Mouse (Mus musculus): ENCODE results near the gene Tenm4. TPM values are rescaled to one million over a fixed set of nuclear protein-coding genes. Genes with fewer than 3 reads are reported as not detected.
A peak's percentile ranks its signal among the peaks of the same experiment; 100 is the strongest.

The Tenm4 gene
- polyA plus RNA-seq, 1 experiment from 2014 or later = 9.2 TPM

DNA sequence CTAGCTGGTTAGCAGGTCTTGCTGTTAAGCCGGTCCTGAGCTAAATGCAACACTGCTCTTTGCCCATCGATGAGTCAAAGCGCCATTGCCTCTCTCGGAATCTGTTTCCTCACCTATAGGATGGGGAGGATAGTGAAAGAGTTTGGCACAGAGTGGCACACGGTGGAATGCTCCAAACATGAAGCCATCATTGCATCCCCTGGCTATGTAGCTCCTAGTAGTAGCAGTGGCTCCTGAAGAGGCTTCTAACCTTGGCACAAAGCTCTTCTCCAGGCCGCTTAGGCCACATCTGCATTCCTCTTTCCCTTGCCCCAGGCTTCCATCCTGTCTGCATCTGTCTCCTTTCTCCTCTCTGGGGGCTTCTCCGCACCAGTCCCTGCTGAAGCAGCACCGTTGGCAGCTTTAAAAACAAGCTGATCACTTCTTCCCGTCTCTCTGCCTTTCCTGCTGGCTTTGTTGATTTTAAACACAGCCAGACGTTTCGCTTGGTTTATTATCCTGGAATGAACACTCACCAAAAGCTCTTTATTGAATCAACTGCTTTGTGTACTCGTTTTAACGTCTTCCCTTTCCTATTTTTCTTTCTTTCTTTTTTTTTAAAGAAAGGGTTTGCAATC, 626.8 kb downstream of the Tenm4 start:
- Histone ChIP-seq H3K4me1 (ENCODE audit: control insufficient read depth in 2 of 2, insufficient read depth in 2 of 2, low read length in 2 of 2) (peaks cover 13 to 15% of the 10 kb centered on the region in 2 experiments; a peak in 2 of 4 replicates), H3K4me3 (ENCODE audit: control insufficient read depth in 1 of 2, insufficient read depth in 1 of 2, low read depth in 1 of 2, low read length in 2 of 2) (no peak overlapping the region), H3K36me3 (ENCODE audit: control insufficient read depth, insufficient read depth, low read length) (no peaks in the 10 kb centered on the region), H3K27ac (replicated peaks in 1 of 2; ENCODE audit: control insufficient read depth in 1 of 2, insufficient read depth in 1 of 2, low read depth in 2 of 2, low read length in 2 of 2) (0 out of 4 replicates have a peak overlapping the region, but pooled peaks of 1 of the 2 experiments have one; percentile 5), H3K4me2 (ENCODE audit: low read length) (no peak overlapping the region), H3K9ac (ENCODE audit: low read length) (no peak overlapping the region), H3K27me3 (ENCODE audit: control insufficient read depth, insufficient read depth, low read length) (no peaks in the 10 kb centered on the region), H3K9me3 (ENCODE audit: control insufficient read depth, low read length) (no peaks in the 10 kb centered on the region)
- WGBS = 60% methylated on average over 13 of the region's 13 CpGs
- ATAC-seq (ENCODE audit: insufficient number of reproducible peaks, insufficient read depth, low FRiP score, low read depth) = no peak

DNA sequence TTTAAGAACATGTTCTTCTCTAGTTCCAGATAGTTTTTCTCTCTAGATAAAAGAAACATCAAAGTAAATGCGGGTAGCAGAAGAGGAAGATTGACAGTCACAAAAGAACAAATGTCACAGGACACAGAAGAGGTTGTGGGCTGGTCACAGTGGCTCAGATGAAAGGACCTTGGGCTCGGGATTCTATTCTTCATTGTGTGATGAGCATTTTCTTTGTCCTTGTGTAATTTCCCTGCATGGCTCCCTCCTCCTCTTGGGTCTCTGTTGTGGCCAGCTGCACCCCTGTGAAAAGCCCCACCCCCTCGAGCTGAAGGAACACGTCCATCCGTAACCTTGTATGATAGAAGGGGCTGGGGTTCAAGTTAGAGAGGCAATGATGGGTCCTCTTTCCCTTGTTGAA, 628.8 kb downstream of the Tenm4 start:
- H3K4me2 ChIP-seq (ENCODE audit: low read length) = no peak overlapping the region
- H3K9me3 ChIP-seq (ENCODE audit: control insufficient read depth, low read length) = no peaks in the 10 kb centered on the region
- H3K36me3 ChIP-seq (ENCODE audit: control insufficient read depth, insufficient read depth, low read length) = no peaks in the 10 kb centered on the region
- H3K27me3 ChIP-seq (ENCODE audit: control insufficient read depth, insufficient read depth, low read length) = no peaks in the 10 kb centered on the region
- H3K9ac ChIP-seq (ENCODE audit: low read length) = no peak overlapping the region
- WGBS = 70% methylated on average over 5 of the region's 5 CpGs
- no peak overlapping the region for H3K27ac ChIP-seq (replicated peaks in 1 of 2; ENCODE audit: control insufficient read depth in 1 of 2, insufficient read depth in 1 of 2, low read depth in 2 of 2, low read length in 2 of 2)
- H3K4me3 ChIP-seq (ENCODE audit: control insufficient read depth in 1 of 2, insufficient read depth in 1 of 2, low read depth in 1 of 2, low read length in 2 of 2) = no peak overlapping the region
- ATAC-seq (ENCODE audit: insufficient number of reproducible peaks, insufficient read depth, low FRiP score, low read depth) = no peak
- peaks cover 13 to 15% of the 10 kb centered on the region in 2 experiments; a peak in 2 of 4 replicates for H3K4me1 ChIP-seq (ENCODE audit: control insufficient read depth in 2 of 2, insufficient read depth in 2 of 2, low read length in 2 of 2)

DNA sequence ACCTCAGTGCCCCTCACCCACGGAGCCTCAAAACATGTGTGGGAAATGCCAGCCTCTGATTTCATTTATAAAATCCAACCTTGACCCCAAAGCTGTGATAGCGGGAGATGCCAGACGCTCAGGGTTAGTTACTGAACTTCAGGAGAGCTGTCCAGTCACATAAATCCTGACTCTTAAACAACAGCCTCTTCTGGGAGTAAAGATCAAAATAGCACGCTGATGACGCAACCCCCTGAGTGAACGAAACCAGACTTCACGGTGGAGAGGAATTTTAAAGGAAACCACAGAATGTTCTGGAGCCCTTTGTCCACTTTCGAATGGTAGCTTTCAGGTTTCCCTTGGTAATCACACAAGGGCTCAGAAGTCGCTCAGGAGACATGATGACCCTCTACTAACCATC, 630.3 kb downstream of the Tenm4 start:
- WGBS = 35% methylated on average over 9 of the region's 9 CpGs
- Histone ChIP-seq H3K4me2 (ENCODE audit: low read length) (no peak overlapping the region), H3K36me3 (ENCODE audit: control insufficient read depth, insufficient read depth, low read length) (no peaks in the 10 kb centered on the region), H3K4me1 (ENCODE audit: control insufficient read depth in 2 of 2, insufficient read depth in 2 of 2, low read length in 2 of 2) (peaks cover 12 to 13% of the 10 kb centered on the region in 2 experiments; a peak in 2 of 4 replicates), H3K9me3 (ENCODE audit: control insufficient read depth, low read length) (no peaks in the 10 kb centered on the region), H3K9ac (ENCODE audit: low read length) (no peak overlapping the region), H3K27me3 (ENCODE audit: control insufficient read depth, insufficient read depth, low read length) (no peaks in the 10 kb centered on the region), H3K4me3 (ENCODE audit: control insufficient read depth in 1 of 2, insufficient read depth in 1 of 2, low read depth in 1 of 2, low read length in 2 of 2) (no peak overlapping the region), H3K27ac (replicated peaks in 1 of 2; ENCODE audit: control insufficient read depth in 1 of 2, insufficient read depth in 1 of 2, low read depth in 2 of 2, low read length in 2 of 2) (no peak overlapping the region)
- no peak for ATAC-seq (ENCODE audit: insufficient number of reproducible peaks, insufficient read depth, low FRiP score, low read depth)

DNA sequence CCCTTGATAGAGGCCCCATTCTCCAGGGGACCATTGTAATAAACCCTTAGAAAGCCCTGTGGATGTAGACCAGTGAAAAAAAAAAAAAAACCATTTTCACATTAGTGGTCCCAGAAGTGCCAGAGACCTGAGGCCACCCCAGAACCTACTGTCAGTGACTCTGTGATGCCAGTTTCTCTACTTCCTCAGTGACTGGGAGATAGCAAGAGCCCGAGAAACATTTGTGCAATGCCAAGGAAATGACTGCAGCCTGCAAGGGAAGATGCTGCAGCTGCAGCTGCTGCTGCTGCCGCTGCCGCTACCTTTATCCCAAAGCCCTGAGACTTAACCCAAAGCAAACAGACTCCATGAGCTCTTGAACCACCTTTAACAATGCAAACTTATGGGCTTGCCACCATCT, 631.2 kb downstream of the Tenm4 start:
- no peak overlapping the region for H3K4me2 ChIP-seq (ENCODE audit: low read length)
- no peak overlapping the region for H3K9ac ChIP-seq (ENCODE audit: low read length)
- WGBS = 70% methylated on average over 3 of the region's 3 CpGs
- peaks cover 6 to 11% of the 10 kb centered on the region in 2 experiments; a peak in 2 of 4 replicates for H3K4me1 ChIP-seq (ENCODE audit: control insufficient read depth in 2 of 2, insufficient read depth in 2 of 2, low read length in 2 of 2)
- ATAC-seq (ENCODE audit: insufficient number of reproducible peaks, insufficient read depth, low FRiP score, low read depth) = no peak
- H3K27me3 ChIP-seq (ENCODE audit: control insufficient read depth, insufficient read depth, low read length) = no peaks in the 10 kb centered on the region
- no peaks in the 10 kb centered on the region for H3K9me3 ChIP-seq (ENCODE audit: control insufficient read depth, low read length)
- no peak overlapping the region for H3K4me3 ChIP-seq (ENCODE audit: control insufficient read depth in 1 of 2, insufficient read depth in 1 of 2, low read depth in 1 of 2, low read length in 2 of 2)
- no peaks in the 10 kb centered on the region for H3K36me3 ChIP-seq (ENCODE audit: control insufficient read depth, insufficient read depth, low read length)
- H3K27ac ChIP-seq (replicated peaks in 1 of 2; ENCODE audit: control insufficient read depth in 1 of 2, insufficient read depth in 1 of 2, low read depth in 2 of 2, low read length in 2 of 2) = no peak overlapping the region

DNA sequence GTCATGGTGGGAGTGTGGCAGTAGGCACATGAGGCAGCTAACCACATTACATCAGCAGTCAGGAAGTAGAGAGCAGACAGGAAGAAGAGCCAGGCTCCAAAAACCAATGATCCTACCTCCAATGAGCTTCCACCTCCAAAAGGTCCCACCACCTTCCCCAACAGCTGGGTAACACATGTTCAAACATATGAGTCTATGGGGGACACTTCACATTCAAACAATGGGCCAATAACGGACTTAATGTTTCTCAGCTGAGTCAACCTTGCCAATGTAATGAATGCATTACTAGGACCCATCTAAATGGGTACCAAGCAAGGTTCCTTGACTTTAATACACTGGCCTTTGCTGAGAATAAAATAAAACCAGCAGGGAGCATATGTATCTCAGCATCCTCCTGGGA, 635.5 kb downstream of the Tenm4 start:
- Histone ChIP-seq H3K4me1 (ENCODE audit: control insufficient read depth in 2 of 2, insufficient read depth in 2 of 2, low read length in 2 of 2) (no peaks in the 10 kb centered on the region), H3K27me3 (ENCODE audit: control insufficient read depth, insufficient read depth, low read length) (no peaks in the 10 kb centered on the region), H3K36me3 (ENCODE audit: control insufficient read depth, insufficient read depth, low read length) (no peaks in the 10 kb centered on the region), H3K9ac (ENCODE audit: low read length) (no peak overlapping the region), H3K4me3 (ENCODE audit: control insufficient read depth in 1 of 2, insufficient read depth in 1 of 2, low read depth in 1 of 2, low read length in 2 of 2) (no peak overlapping the region), H3K9me3 (ENCODE audit: control insufficient read depth, low read length) (no peaks in the 10 kb centered on the region), H3K27ac (replicated peaks in 1 of 2; ENCODE audit: control insufficient read depth in 1 of 2, insufficient read depth in 1 of 2, low read depth in 2 of 2, low read length in 2 of 2) (no peak overlapping the region), H3K4me2 (ENCODE audit: low read length) (no peak overlapping the region)
- WGBS = 85% methylated on average over 1 of the region's 1 CpGs
- no peak for ATAC-seq (ENCODE audit: insufficient number of reproducible peaks, insufficient read depth, low FRiP score, low read depth)

DNA sequence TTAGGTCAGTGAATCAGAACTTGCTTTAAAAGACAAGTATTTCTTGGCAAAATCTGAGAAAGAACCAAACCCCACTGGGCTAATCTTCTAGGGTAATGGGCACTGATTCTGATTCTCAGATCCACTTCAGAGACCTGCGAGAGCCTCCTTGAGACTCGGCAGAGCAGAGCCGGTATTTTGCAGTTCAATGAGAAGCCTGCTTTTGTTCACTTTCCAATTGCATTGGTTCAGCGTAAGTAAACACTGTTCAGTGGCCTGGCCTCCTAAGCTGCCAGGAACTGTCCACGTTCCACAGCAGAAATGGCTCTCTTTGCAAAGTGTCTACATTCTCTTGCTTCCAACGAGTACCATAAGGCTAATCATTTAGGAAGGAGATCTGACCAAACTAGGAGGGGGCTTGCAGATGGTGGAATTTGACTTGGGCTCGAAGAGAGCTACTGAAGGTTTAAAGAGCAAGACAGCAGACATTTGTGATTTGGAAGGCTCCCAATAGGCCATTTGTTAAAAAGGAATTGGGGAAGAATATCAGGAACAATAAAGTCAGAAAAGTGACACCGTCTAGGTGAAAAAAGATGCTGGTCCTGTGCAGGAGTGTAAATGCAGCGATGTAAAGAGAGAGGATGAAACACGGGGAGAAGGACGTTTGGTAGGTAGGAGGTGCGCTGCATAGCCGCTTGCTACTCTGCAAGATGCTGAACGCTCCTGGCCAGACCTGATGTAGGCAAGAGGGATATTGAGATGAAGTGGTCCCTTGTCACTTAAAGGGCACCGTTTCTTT, 636.4 kb downstream of the Tenm4 start:
- Histone ChIP-seq H3K9ac (ENCODE audit: low read length) (no peak overlapping the region), H3K27ac (replicated peaks in 1 of 2; ENCODE audit: control insufficient read depth in 1 of 2, insufficient read depth in 1 of 2, low read depth in 2 of 2, low read length in 2 of 2) (no peak overlapping the region), H3K4me2 (ENCODE audit: low read length) (no peak overlapping the region), H3K36me3 (ENCODE audit: control insufficient read depth, insufficient read depth, low read length) (no peaks in the 10 kb centered on the region), H3K9me3 (ENCODE audit: control insufficient read depth, low read length) (no peaks in the 10 kb centered on the region), H3K27me3 (ENCODE audit: control insufficient read depth, insufficient read depth, low read length) (no peaks in the 10 kb centered on the region), H3K4me1 (ENCODE audit: control insufficient read depth in 2 of 2, insufficient read depth in 2 of 2, low read length in 2 of 2) (no peaks in the 10 kb centered on the region), H3K4me3 (ENCODE audit: control insufficient read depth in 1 of 2, insufficient read depth in 1 of 2, low read depth in 1 of 2, low read length in 2 of 2) (no peak overlapping the region)
- no peak for ATAC-seq (ENCODE audit: insufficient number of reproducible peaks, insufficient read depth, low FRiP score, low read depth)
- WGBS = 74% methylated on average over 15 of the region's 15 CpGs

DNA sequence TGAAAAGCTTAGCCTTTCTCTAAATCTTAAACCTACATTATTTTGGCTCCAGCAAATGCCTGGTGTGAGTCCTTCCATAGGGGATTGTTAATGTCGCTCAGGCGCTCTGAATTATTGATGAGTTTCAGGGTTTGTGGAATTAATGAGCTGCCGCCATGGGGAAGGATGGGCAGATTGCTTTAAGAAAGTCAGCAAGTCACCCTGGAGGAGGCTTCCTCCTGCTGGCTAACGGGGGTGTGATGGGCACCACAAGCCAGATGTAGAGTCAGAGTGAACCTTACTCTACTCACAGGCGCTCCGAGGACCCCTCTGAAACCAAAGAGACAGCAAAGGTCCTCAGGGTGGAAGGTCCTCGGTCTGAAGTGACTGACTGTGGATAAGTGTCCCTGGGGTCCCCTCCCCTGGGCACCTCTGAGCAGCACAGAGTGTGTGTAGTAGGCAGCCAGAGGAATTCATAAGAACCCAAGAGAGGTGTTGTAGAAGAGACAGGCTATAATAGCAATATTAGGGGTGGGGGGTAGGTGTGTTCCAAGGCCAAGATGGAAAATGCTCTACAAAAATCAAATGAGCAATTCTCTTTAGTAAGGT, 637.1 kb downstream of the Tenm4 start:
- ATAC-seq (ENCODE audit: insufficient number of reproducible peaks, insufficient read depth, low FRiP score, low read depth) = no peak
- H3K36me3 ChIP-seq (ENCODE audit: control insufficient read depth, insufficient read depth, low read length) = no peaks in the 10 kb centered on the region
- H3K4me3 ChIP-seq (ENCODE audit: control insufficient read depth in 1 of 2, insufficient read depth in 1 of 2, low read depth in 1 of 2, low read length in 2 of 2) = no peak overlapping the region
- H3K27ac ChIP-seq (replicated peaks in 1 of 2; ENCODE audit: control insufficient read depth in 1 of 2, insufficient read depth in 1 of 2, low read depth in 2 of 2, low read length in 2 of 2) = no peak overlapping the region
- H3K9me3 ChIP-seq (ENCODE audit: control insufficient read depth, low read length) = no peaks in the 10 kb centered on the region
- no peak overlapping the region for H3K9ac ChIP-seq (ENCODE audit: low read length)
- peaks cover 0 to 3% of the 10 kb centered on the region in 2 experiments; a peak in 2 of 4 replicates for H3K4me1 ChIP-seq (ENCODE audit: control insufficient read depth in 2 of 2, insufficient read depth in 2 of 2, low read length in 2 of 2)
- H3K4me2 ChIP-seq (ENCODE audit: low read length) = no peak overlapping the region
- 81% methylated on average over 7 of the region's 7 CpGs for WGBS
- H3K27me3 ChIP-seq (ENCODE audit: control insufficient read depth, insufficient read depth, low read length) = no peaks in the 10 kb centered on the region
